Mouse (Mus musculus) splenic B cell, adult 2 months (primary cell): ENCODE measurements at regions not wholly inside any gene's neighbourhood (a gene's known extent, or its start where the extent isn't known, plus 50 kb on each side); places are given as distances from the start of the nearest gene placed in this dataset.

ENCODE experiments used
- DNase-seq: peaks from one replicate; pipeline ENCODE4 v3.0.0-alpha.2; 2011; ENCODE audit warnings: low read depth, low spot score
- H3K27me3 ChIP-seq: 2 replicates; pipeline ENCODE4 v1.6.1; 2012; ENCODE audit warnings: mild to moderate bottlenecking, low read length, moderate library complexity, mixed read lengths; ENCODE audit not compliant: control insufficient read depth, poor library complexity, insufficient read depth, severe bottlenecking
- H3K36me3 ChIP-seq: 2 replicates; pipeline ENCODE4 v1.6.1; 2012; ENCODE audit warnings: mild to moderate bottlenecking, low read length, moderate library complexity, mixed read lengths; ENCODE audit not compliant: control insufficient read depth, poor library complexity, insufficient read depth, severe bottlenecking

- Histone ChIP-seq H3K36me3 (no peaks in the 10 kb centered on the region), H3K27me3 (no peaks in the 10 kb centered on the region)
- no peak for DNase-seq
Measured at GRCm38 (mm10) chr2:117028771-117029170, 92.4 kb upstream of the Spred1 start.

GRCm38 (mm10) chr2:117036197-117036872 is 84.8 kb upstream of the Spred1 start:
- DNase-seq = no peak
- Histone ChIP-seq H3K36me3 (no peaks in the 10 kb centered on the region), H3K27me3 (no peaks in the 10 kb centered on the region)

- H3K27me3 ChIP-seq = no peaks in the 10 kb centered on the region
- no peak for DNase-seq
- H3K36me3 ChIP-seq = no peaks in the 10 kb centered on the region
Measured at GRCm38 (mm10) chr2:117040211-117040610, 81.0 kb upstream of the Spred1 start.

- DNase-seq = no peak
- Histone ChIP-seq H3K27me3 (no peaks in the 10 kb centered on the region), H3K36me3 (no peaks in the 10 kb centered on the region)
Measured at GRCm38 (mm10) chr2:117043831-117044230, 77.3 kb upstream of the Spred1 start.

- no peak for DNase-seq
- no peaks in the 10 kb centered on the region for H3K27me3 ChIP-seq
Measured at GRCm38 (mm10) chr2:117048290-117048730, 72.9 kb upstream of the Spred1 start.

GRCm38 (mm10) chr2:117050061-117050460 is 71.1 kb upstream of the Spred1 start:
- H3K27me3 ChIP-seq = no peaks in the 10 kb centered on the region
- no peak for DNase-seq
- H3K36me3 ChIP-seq = no peaks in the 10 kb centered on the region

More at GRCm38 (mm10) chr2:117048290-117048730, 72.9 kb upstream of the Spred1 start:
- H3K36me3 ChIP-seq = no peaks in the 10 kb centered on the region

GRCm38 (mm10) chr2:117064126-117064525 is 57.0 kb upstream of the Spred1 start:
- DNase-seq = no peak
- Histone ChIP-seq H3K27me3 (no peaks in the 10 kb centered on the region), H3K36me3 (no peaks in the 10 kb centered on the region)

GRCm38 (mm10) chr2:117070348-117070747 is 50.8 kb upstream of the Spred1 start:
- Histone ChIP-seq H3K36me3 (no peaks in the 10 kb centered on the region), H3K27me3 (no peaks in the 10 kb centered on the region)
- no peak for DNase-seq

- no peak for DNase-seq
- Histone ChIP-seq H3K36me3 (no peaks in the 10 kb centered on the region), H3K27me3 (no peaks in the 10 kb centered on the region)
Measured at GRCm38 (mm10) chr2:117071098-117071497, 50.1 kb upstream of the Spred1 start.
